Mouse (Mus musculus) G1E (cell line): ENCODE results near the gene Camta1. TPM values are rescaled to one million over a fixed set of nuclear protein-coding genes. Genes with fewer than 3 reads are reported as not detected.
A peak's percentile ranks its signal among the peaks of the same experiment; 100 is the strongest.

Source experiments
- ATAC-seq: 2 replicates; pipeline ENCODE4 v1.8.0; 2016; ENCODE audit warnings: mild to moderate bottlenecking; ENCODE audit not compliant: insufficient number of reproducible peaks, poor library complexity, low FRiP score, severe bottlenecking; ENCODE audit errors: extremely low read depth
- DNase-seq: peaks from one replicate; pipeline ENCODE4 v3.0.0; 2012; ENCODE audit warnings: low spot score
- H3K27me3 ChIP-seq: 2 replicates; pipeline ENCODE4 v1.6.1; 2012; ENCODE audit warnings: mild to moderate bottlenecking, low read length, inconsistent platforms; ENCODE audit not compliant: insufficient read depth
- H3K36me3 ChIP-seq: replicated peaks from 2 replicates; pipeline ENCODE3; 2012; ENCODE audit warnings: mild to moderate bottlenecking, inconsistent platforms
- H3K4me1 ChIP-seq: 2 replicates; pipeline ENCODE4 v1.6.1; 2012; ENCODE audit warnings: low read depth, low read length, inconsistent platforms, mixed read lengths; ENCODE audit not compliant: insufficient read depth
- H3K4me3 ChIP-seq: 2 replicates; pipeline ENCODE4 v1.5.1; 2012; ENCODE audit warnings: low read depth, mild to moderate bottlenecking, inconsistent platforms, low read length, moderate library complexity, mixed read lengths
- H3K9me3 ChIP-seq: replicated peaks from 2 replicates; pipeline ENCODE4 v1.6.1; 2012; ENCODE audit warnings: inconsistent platforms
- CTCF ChIP-seq: IDR thresholded peaks from 2 replicates; pipeline ENCODE4 v1.5.1; 2012; ENCODE audit warnings: low read depth, low read length, inconsistent platforms, mixed read lengths
- GATA1 ChIP-seq: IDR thresholded peaks from 2 replicates; pipeline ENCODE4 v1.6.1; 2012; ENCODE audit warnings: borderline replicate concordance, low read length, inconsistent platforms, mixed read lengths
- GATA2 ChIP-seq: IDR thresholded peaks from 2 replicates; pipeline ENCODE4 v1.6.1; 2012; ENCODE audit warnings: low read depth, low read length, inconsistent platforms, borderline replicate concordance
- POLR2AphosphoS5 ChIP-seq: IDR thresholded peaks from 2 replicates; pipeline ENCODE4 v1.6.1; 2012; ENCODE audit warnings: low read depth, low read length, inconsistent platforms; ENCODE audit not compliant: insufficient replicate concordance
- TAL1 ChIP-seq: conservative IDR thresholded peaks from 2 replicates; pipeline ENCODE4 v1.6.1; 2012; ENCODE audit warnings: low read depth, low read length, inconsistent platforms, mixed read lengths
- polyA plus RNA-seq: library from polyadenylated mRNA; stranded (reverse); fragments of >175 nt; gene quantifications from 2 replicates; pipeline ENCODE4 v1.2.3, GENCODE M21; 2012
- total RNA-seq, 2 experiments: library from RNA; stranded (forward) in 1 of 2; stranded (reverse) in 1 of 2; fragments of 200-1000 nt in 1 of 2; fragments of >200 nt in 1 of 2; fragmentation: Nextera tagmentation in 1 of 2; gene quantifications; 2 replicates each; pipeline ENCODE4 v1.2.3; 2014 to 2017

Camta1 gene
- total and polyA plus RNA-seq, 3 experiments = 10.8 to 113 (median 25.7) TPM

GRCm38 (mm10) chr4:151001397-151001796, 860.3 kb downstream of the Camta1 start:
- no peaks in the 10 kb centered on the region for H3K36me3 ChIP-seq
- no peak for ATAC-seq
- no peaks in the 10 kb centered on the region for H3K9me3 ChIP-seq
- H3K27me3 ChIP-seq = no peaks in the 10 kb centered on the region; the same call in 1 of the 2 replicates
- H3K4me3 ChIP-seq = no peak overlapping the region
- no peak for DNase-seq
- no peaks in the 10 kb centered on the region for H3K4me1 ChIP-seq
- no peak for TF ChIP-seq POLR2AphosphoS5
- no peak for TF ChIP-seq TAL1
- TF ChIP-seq GATA2 = no peak
- TF ChIP-seq GATA1 = no peak
- no peak for TF ChIP-seq CTCF

GRCm38 (mm10) chr4:150998626-150999025, 863.0 kb downstream of the Camta1 start:
- DNase-seq (no peak), ATAC-seq (no peak)
- no peaks in the 10 kb centered on the region for H3K36me3 ChIP-seq
- H3K9me3 ChIP-seq = no peaks in the 10 kb centered on the region
- no peaks in the 10 kb centered on the region for H3K4me1 ChIP-seq
- no peak overlapping the region for H3K4me3 ChIP-seq
- H3K27me3 ChIP-seq = no peaks in the 10 kb centered on the region; the same call in 1 of the 2 replicates
- TF ChIP-seq GATA1 (no peak), TAL1 (no peak), CTCF (no peak), GATA2 (no peak), POLR2AphosphoS5 (no peak)

GRCm38 (mm10) chr4:150996797-150997196, 864.9 kb downstream of the Camta1 start, which contains the start of gene Uts2:
Gene Uts2 (plus strand): TSS chr4:150997097.
- no peak for DNase-seq
- H3K9me3 ChIP-seq = 0 out of 2 replicates have a peak, but pooled peaks cover 2% of the 10 kb centered on the region
- no peaks in the 10 kb centered on the region for H3K4me1 ChIP-seq
- no peak for ATAC-seq
- H3K27me3 ChIP-seq = no peaks in the 10 kb centered on the region; the same call in 1 of the 2 replicates
- H3K36me3 ChIP-seq = no peaks in the 10 kb centered on the region
- no peak for TF ChIP-seq POLR2AphosphoS5
- no peak for TF ChIP-seq CTCF
- no peak for TF ChIP-seq GATA2
- no peak for TF ChIP-seq TAL1
- no peak for TF ChIP-seq GATA1
- H3K4me3 ChIP-seq = no peak within 1 kb of the TSS

- H3K4me3 ChIP-seq = no peak overlapping the region
- no peak for ATAC-seq
- H3K9me3 ChIP-seq = peaks cover 4% of the 10 kb centered on the region; the same call in 1 of the 2 replicates
- H3K27me3 ChIP-seq = no peaks in the 10 kb centered on the region
- no peaks in the 10 kb centered on the region for H3K36me3 ChIP-seq
- no peaks in the 10 kb centered on the region for H3K4me1 ChIP-seq
- TF ChIP-seq GATA2 (no peak), GATA1 (no peak), TAL1 (no peak), POLR2AphosphoS5 (no peak), CTCF (peak; percentile 19; the same call in 1 of the 2 replicates)
- DNase-seq = no peak
Measured at GRCm38 (mm10) chr4:150990148-150990547, 871.5 kb downstream of the Camta1 start.

GRCm38 (mm10) chr4:150980153-150980552, 881.5 kb downstream of the Camta1 start:
- H3K4me1 ChIP-seq = no peaks in the 10 kb centered on the region
- H3K4me3 ChIP-seq = no peak overlapping the region
- ATAC-seq (no peak), DNase-seq (no peak)
- H3K36me3 ChIP-seq = no peaks in the 10 kb centered on the region
- TF ChIP-seq CTCF (no peak), GATA2 (no peak), POLR2AphosphoS5 (no peak), GATA1 (no peak), TAL1 (no peak)
- H3K27me3 ChIP-seq = no peaks in the 10 kb centered on the region
- H3K9me3 ChIP-seq = no peaks in the 10 kb centered on the region

GRCm38 (mm10) chr4:150979455-150979854, 882.2 kb downstream of the Camta1 start:
- DNase-seq (no peak), ATAC-seq (no peak)
- Histone ChIP-seq H3K36me3 (no peaks in the 10 kb centered on the region), H3K4me3 (no peak overlapping the region), H3K9me3 (no peaks in the 10 kb centered on the region), H3K4me1 (no peaks in the 10 kb centered on the region), H3K27me3 (no peaks in the 10 kb centered on the region)
- TF ChIP-seq GATA2 (no peak), GATA1 (no peak), TAL1 (no peak), POLR2AphosphoS5 (no peak), CTCF (no peak)
